Mouse (Mus musculus) neural tube, embryonic 11.5 days (tissue): ENCODE measurements around the gene Tmem115. TPM values are rescaled to one million over a fixed set of nuclear protein-coding genes. Genes with fewer than 3 reads are reported as not detected.

Source experiments
- ATAC-seq: fragments of 200-750 bp; cut with Nextera tagmentation; 2 replicates; pipeline ENCODE4 v1.8.0; 2017; ENCODE audit warnings: moderate number of reproducible peaks, mild to moderate bottlenecking, moderate TSS enrichment, moderate library complexity; ENCODE audit not compliant: insufficient read depth, low FRiP score, low TSS enrichment
- DNase-seq: peaks from one replicate; pipeline ENCODE4 v3.0.0-alpha.2; 2015; ENCODE audit warnings: low spot score
- H3K27ac ChIP-seq: fragments of 300-500 bp; sonication (generic); 2 replicates; pipeline ENCODE4 v1.5.1; 2014; ENCODE audit warnings: low read depth, mild to moderate bottlenecking, low read length
- H3K27me3 ChIP-seq: fragments of 300-500 bp; sonication (generic); 2 replicates; pipeline ENCODE4 v1.6.1; 2014; ENCODE audit warnings: mild to moderate bottlenecking, low read length, mixed read lengths; ENCODE audit not compliant: control insufficient read depth, insufficient read depth
- H3K36me3 ChIP-seq: fragments of 300-500 bp; sonication (generic); 2 replicates; pipeline ENCODE4 v1.6.1; 2014; ENCODE audit warnings: mild to moderate bottlenecking, low read length, moderate library complexity, mixed read lengths; ENCODE audit not compliant: control insufficient read depth, insufficient read depth
- H3K4me1 ChIP-seq: fragments of 300-500 bp; sonication (generic); 2 replicates; pipeline ENCODE4 v1.6.1; 2014; ENCODE audit warnings: low read length, mixed read lengths; ENCODE audit not compliant: control insufficient read depth, insufficient read depth
- H3K4me2 ChIP-seq: fragments of 300-500 bp; sonication (generic); 2 replicates; pipeline ENCODE4 v1.6.1; 2014; ENCODE audit warnings: low read depth, mild to moderate bottlenecking, moderate library complexity
- H3K4me3 ChIP-seq: fragments of 300-500 bp; sonication (generic); 2 replicates; pipeline ENCODE4 v1.5.1; 2014; ENCODE audit warnings: low read depth, low read length
- H3K9ac ChIP-seq: fragments of 300-500 bp; sonication (generic); 2 replicates; pipeline ENCODE4 v1.6.1; 2014; ENCODE audit warnings: mild to moderate bottlenecking, low read length
- H3K9me3 ChIP-seq: fragments of 300-500 bp; sonication (generic); 2 replicates; pipeline ENCODE4 v1.6.1; 2016; ENCODE audit warnings: low read length; ENCODE audit not compliant: control insufficient read depth
- WGBS: fragments of 180-500 bp; shearing (Covaris S2); extraction: QIAGEN DNeasy Blood & Tissue Kit; methylation state at CpG from one replicate; pipeline ENCODE4 v1.1.7; 2014; 5-methylcytosine and 5-hydroxymethylcytosine counted together
- polyA plus RNA-seq: library from polyadenylated mRNA; unstranded; fragments of >200 nt; fragmentation: Nextera tagmentation; extraction: Ambion mirVana; gene quantifications from 2 replicates; pipeline ENCODE4 v1.2.1, GENCODE M21; 2014

The Tmem115 gene
- polyA plus RNA-seq, 1 experiment from 2014 or later = 47.0 TPM

DNA sequence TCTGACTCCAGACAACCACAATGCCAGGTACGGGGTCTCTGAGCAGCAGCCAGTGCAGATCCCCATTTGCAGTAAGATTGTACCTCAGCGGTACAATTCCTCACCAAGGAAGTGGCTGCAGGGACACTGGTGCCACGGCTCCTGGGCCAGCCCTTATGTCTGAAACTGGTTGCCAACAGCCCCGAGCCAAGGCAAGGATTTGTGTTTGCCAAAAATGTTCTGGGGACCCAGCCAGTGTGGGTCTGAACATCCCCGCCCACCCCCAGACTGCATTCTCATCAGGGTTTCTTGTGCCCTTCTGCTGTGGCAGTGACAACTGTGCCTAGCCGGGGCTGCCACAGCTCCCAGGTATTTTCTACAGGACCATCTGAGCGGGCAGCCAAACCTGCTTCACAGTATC is 4.5 kb downstream of the Tmem115 start:
- WGBS = 95% methylated on average over 7 of the region's 7 CpGs
- ATAC-seq (no peak), DNase-seq (no peak)
- H3K4me2 ChIP-seq = no peak overlapping the region
- no peak overlapping the region for H3K9ac ChIP-seq
- H3K36me3 ChIP-seq = peaks cover 15% of the 10 kb centered on the region; the same call in 1 of the 2 replicates
- H3K27me3 ChIP-seq = no peaks in the 10 kb centered on the region
- H3K4me1 ChIP-seq = peaks cover 40% of the 10 kb centered on the region
- H3K9me3 ChIP-seq = no peaks in the 10 kb centered on the region
- no peak overlapping the region for H3K27ac ChIP-seq
- no peak overlapping the region for H3K4me3 ChIP-seq

DNA sequence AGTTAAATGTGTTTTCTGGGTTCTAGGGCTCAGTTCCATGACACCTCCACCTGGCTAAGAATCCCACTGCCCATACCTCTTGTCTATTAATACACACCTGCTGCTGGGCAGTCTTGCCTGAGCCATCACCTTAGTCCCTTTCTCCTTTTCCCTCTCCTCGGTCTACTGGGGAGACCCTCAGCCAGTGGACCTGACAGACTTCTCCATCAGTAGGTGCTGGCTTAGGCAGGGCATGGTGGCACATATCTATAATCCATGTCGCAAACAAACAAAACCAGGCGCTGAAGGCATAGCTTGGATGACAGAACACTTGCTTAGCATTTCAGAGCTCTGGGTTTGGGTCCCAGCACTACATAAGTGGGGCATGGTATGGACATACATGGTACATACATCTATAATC is 5.0 kb downstream of the Tmem115 start:
- H3K27me3 ChIP-seq = no peaks in the 10 kb centered on the region
- H3K4me2 ChIP-seq = no peak overlapping the region
- H3K9ac ChIP-seq = no peak overlapping the region
- H3K4me3 ChIP-seq = no peak overlapping the region
- H3K9me3 ChIP-seq = no peaks in the 10 kb centered on the region
- no peak for ATAC-seq
- no peak for DNase-seq
- H3K4me1 ChIP-seq = peaks cover 40% of the 10 kb centered on the region
- H3K36me3 ChIP-seq = peaks cover 15% of the 10 kb centered on the region; the same call in 1 of the 2 replicates
- WGBS = 91% methylated on average over 3 of the region's 3 CpGs
- no peak overlapping the region for H3K27ac ChIP-seq

GRCm38 (mm10) chr9:107539940-107540339 is 6.2 kb downstream of the Tmem115 start:
- Histone ChIP-seq H3K4me1 (peaks cover 35% of the 10 kb centered on the region), H3K4me3 (no peak overlapping the region), H3K27ac (no peak overlapping the region), H3K4me2 (no peak overlapping the region), H3K36me3 (peaks cover 15% of the 10 kb centered on the region; the same call in 1 of the 2 replicates), H3K9ac (no peak overlapping the region), H3K27me3 (no peaks in the 10 kb centered on the region), H3K9me3 (no peaks in the 10 kb centered on the region)
- DNase-seq (no peak), ATAC-seq (no peak)
- WGBS = 94% methylated on average over 8 of the region's 8 CpGs

DNA sequence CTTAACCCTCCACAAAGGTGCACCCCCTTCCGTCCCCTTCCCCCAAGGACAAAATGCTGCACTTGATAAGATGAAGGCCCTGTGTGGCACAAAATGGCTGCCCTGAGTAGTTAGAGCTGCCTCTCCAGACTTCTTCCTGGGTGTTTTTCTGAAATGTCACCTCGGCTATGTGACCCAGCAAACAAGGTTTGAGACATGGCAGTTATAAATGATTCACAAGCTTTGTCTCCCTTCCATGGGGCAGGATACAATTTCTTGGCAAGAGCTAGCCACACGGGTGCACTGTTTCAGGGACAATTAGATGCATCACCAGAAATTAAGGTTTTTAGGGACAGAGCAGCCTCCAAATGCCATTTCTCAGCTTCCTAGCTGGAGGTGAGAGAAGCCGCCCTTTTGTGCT is 6.7 kb downstream of the Tmem115 start:
- no peaks in the 10 kb centered on the region for H3K9me3 ChIP-seq
- no peak overlapping the region for H3K27ac ChIP-seq
- H3K4me1 ChIP-seq = peaks cover 30% of the 10 kb centered on the region
- no peak overlapping the region for H3K9ac ChIP-seq
- H3K36me3 ChIP-seq = peaks cover 16% of the 10 kb centered on the region
- no peak overlapping the region for H3K4me2 ChIP-seq
- H3K4me3 ChIP-seq = no peak overlapping the region
- DNase-seq = no peak
- no peak for ATAC-seq
- H3K27me3 ChIP-seq = no peaks in the 10 kb centered on the region
- 72% methylated on average over 4 of the region's 4 CpGs for WGBS

GRCm38 (mm10) chr9:107541005-107541404 is 7.3 kb downstream of the Tmem115 start:
- Histone ChIP-seq H3K4me3 (peak overlapping the region; percentile 52), H3K27me3 (no peaks in the 10 kb centered on the region), H3K36me3 (peaks cover 16% of the 10 kb centered on the region), H3K4me1 (peaks cover 24% of the 10 kb centered on the region), H3K9ac (no peak overlapping the region; the same call in 1 of the 2 replicates), H3K27ac (no peak overlapping the region), H3K9me3 (no peaks in the 10 kb centered on the region), H3K4me2 (peak overlapping the region; percentile 85)
- 31% methylated on average over 10 of the region's 10 CpGs for WGBS
- DNase-seq = no peak
- ATAC-seq = no peak

DNA sequence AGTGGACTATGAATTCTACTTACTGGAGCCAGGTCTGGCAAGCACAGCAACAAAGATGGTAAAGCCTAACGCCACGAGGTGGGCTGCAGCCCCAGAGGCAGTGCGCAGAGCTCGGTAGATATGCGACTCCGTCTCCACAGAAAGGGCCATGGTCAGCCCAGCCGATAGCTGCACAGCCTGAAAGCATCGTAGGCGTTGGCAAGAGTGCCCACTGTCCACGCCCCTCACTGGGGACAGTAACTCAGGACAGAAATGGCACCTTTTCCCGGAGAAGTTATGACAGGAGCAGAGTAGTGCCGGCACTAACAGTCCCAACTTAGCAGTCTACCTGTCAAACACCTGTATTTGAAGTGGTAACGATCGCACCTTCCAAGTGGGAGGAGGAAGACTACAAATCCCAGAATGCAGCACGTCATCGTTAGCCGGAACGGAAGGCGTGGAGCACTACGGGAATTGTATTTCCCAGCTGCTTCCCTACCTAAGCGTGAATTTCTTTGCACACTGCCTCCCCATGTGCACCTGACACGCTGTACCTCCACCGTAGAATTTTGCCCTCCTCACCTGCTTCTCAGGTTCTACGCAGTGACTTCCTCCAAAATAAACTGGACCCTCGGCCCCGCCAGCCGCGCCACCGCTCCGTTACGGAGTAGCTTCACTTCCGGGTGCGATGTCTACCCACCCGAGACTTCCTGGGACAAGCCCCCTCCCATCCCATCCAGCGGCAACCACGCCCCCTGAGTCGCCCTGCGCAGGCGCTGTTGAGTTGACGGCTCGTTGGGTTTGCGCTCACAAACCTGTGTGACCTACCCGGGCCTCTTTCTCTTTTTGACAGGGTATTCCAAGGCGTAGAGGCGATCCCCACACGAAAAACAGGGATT is 8.0 kb downstream of the Tmem115 start, which contains the start of the genes Cyb561d2 and Nprl2:
TSS of gene Cyb561d2 (minus strand) at position 720 of the 878 bp plus-strand sequence.
TSS of gene Nprl2 (plus strand) at position 753 of the 878 bp plus-strand sequence.
- peaks cover 16% of the 10 kb centered on the region for H3K36me3 ChIP-seq
- H3K4me2 ChIP-seq = peak within 1 kb of the TSS; percentile 85
- H3K4me3 ChIP-seq = peak within 1 kb of the TSS; percentile 52
- H3K9ac ChIP-seq = peak within 1 kb of the TSS; percentile 65
- H3K27ac ChIP-seq = no peak within 1 kb of the TSS; the same call in 1 of the 2 replicates
- peak; percentile 81 for ATAC-seq
- under 1% methylated on average over 46 of the region's 46 CpGs for WGBS
- no peaks in the 10 kb centered on the region for H3K27me3 ChIP-seq
- H3K4me1 ChIP-seq = peaks cover 19% of the 10 kb centered on the region
- peak; percentile 96 for DNase-seq
- H3K9me3 ChIP-seq = no peaks in the 10 kb centered on the region

- H3K9ac ChIP-seq = peak overlapping the region; percentile 65
- no peaks in the 10 kb centered on the region for H3K27me3 ChIP-seq
- H3K4me1 ChIP-seq = peaks cover 20% of the 10 kb centered on the region
- peak overlapping the region; percentile 52 for H3K4me3 ChIP-seq
- 2% methylated on average over 11 of the region's 11 CpGs for WGBS
- H3K27ac ChIP-seq = no peak overlapping the region
- peak overlapping the region; percentile 85 for H3K4me2 ChIP-seq
- DNase-seq (no peak), ATAC-seq (no peak)
- H3K9me3 ChIP-seq = no peaks in the 10 kb centered on the region
- peaks cover 16% of the 10 kb centered on the region for H3K36me3 ChIP-seq
These were observed 8.6 kb downstream of the Tmem115 start for GRCm38 (mm10) chr9:107542352-107542686.

DNA sequence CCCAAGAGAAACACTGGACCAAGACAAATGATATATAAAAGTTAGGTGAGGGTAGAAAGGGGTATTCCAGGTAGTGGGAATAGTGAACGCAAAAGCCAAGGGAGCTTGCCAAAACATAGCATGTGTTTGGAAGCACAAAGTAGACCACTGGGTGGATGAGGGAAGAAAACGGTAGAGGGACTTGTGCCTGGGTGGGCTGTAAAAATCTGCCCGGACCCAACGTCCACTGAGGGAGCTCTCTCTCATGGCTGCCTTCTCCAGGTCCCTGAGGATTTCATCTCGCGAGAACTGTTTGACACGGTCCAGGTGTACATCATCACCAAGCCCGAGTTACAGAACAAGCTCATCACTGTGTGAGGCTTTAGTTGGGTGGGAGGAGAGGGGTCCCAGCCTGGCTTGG is 9.0 kb downstream of the Tmem115 start:
- Histone ChIP-seq H3K36me3 (peaks cover 15% of the 10 kb centered on the region), H3K27me3 (no peaks in the 10 kb centered on the region), H3K9ac (peak overlapping the region; percentile 65), H3K27ac (no peak overlapping the region), H3K9me3 (no peaks in the 10 kb centered on the region), H3K4me3 (peak overlapping the region; percentile 52), H3K4me2 (peak overlapping the region; percentile 85), H3K4me1 (peaks cover 22% of the 10 kb centered on the region)
- DNase-seq = no peak
- 47% methylated on average over 8 of the region's 8 CpGs for WGBS
- no peak for ATAC-seq

GRCm38 (mm10) chr9:107543299-107543698 is 9.6 kb downstream of the Tmem115 start:
- Histone ChIP-seq H3K4me1 (peaks cover 22% of the 10 kb centered on the region), H3K9me3 (no peaks in the 10 kb centered on the region), H3K36me3 (peaks cover 10% of the 10 kb centered on the region), H3K4me3 (no peak overlapping the region; the same call in 1 of the 2 replicates), H3K27me3 (no peaks in the 10 kb centered on the region), H3K4me2 (no peak overlapping the region), H3K27ac (no peak overlapping the region), H3K9ac (no peak overlapping the region)
- DNase-seq = no peak
- WGBS = 84% methylated on average over 11 of the region's 11 CpGs
- ATAC-seq = no peak
